Mouse (Mus musculus): ENCODE measurements around the gene Isca2. TPM values are rescaled to one million over a fixed set of nuclear protein-coding genes. Genes with fewer than 3 reads are reported as not detected.

Isca2 gene
- polyA plus RNA-seq (2014; fragmentation: Nextera tagmentation; extraction: Ambion mirVana), result 137 and 163 TPM in 2 replicates

- H3K9ac ChIP-seq (ENCODE audit: low read length), result peak within 1 kb of the TSS; percentile 87
- H3K27ac ChIP-seq (ENCODE audit: low read depth, low read length), result peak within 1 kb of the TSS; percentile 89
- WGBS, result under 1% methylated on average over 50 of the region's 50 CpGs
- DNase-seq (ENCODE audit: low spot score), result peak; percentile 100
- H3K9me3 ChIP-seq (replicated peaks; ENCODE audit: control insufficient read depth, low read length), result no peaks in the 10 kb centered on the region
- H3K27me3 ChIP-seq (replicated peaks; ENCODE audit: control insufficient read depth, insufficient read depth, low read length), result no peaks in the 10 kb centered on the region
- peak; percentile 99 for ATAC-seq
- peak within 1 kb of the TSS; percentile 72 for H3K4me3 ChIP-seq (ENCODE audit: low read depth, low read length)
- H3K4me2 ChIP-seq (ENCODE audit: low read length), result peak within 1 kb of the TSS; percentile 79
- H3K4me1 ChIP-seq (ENCODE audit: control insufficient read depth, insufficient read depth, low read length), result peaks cover 23% of the 10 kb centered on the region
- H3K36me3 ChIP-seq (ENCODE audit: control insufficient read depth, insufficient read depth, low read length), result peaks cover 10% of the 10 kb centered on the region
Measured at GRCm38 (mm10) chr12:84772726-84773441, at the start of gene Isca2, which contains the start of gene Npc2. Gene Isca2 (plus strand): TSS chr12:84773251. Gene Npc2 (minus strand): TSS chr12:84773152.

- Histone ChIP-seq H3K4me1 (ENCODE audit: control insufficient read depth, insufficient read depth, low read length) (no peaks in the 10 kb centered on the region), H3K27me3 (replicated peaks; ENCODE audit: control insufficient read depth, insufficient read depth, low read length) (no peaks in the 10 kb centered on the region), H3K36me3 (ENCODE audit: control insufficient read depth, insufficient read depth, low read length) (no peaks in the 10 kb centered on the region), H3K9ac (ENCODE audit: low read length) (no peak overlapping the region), H3K4me2 (ENCODE audit: low read length) (no peak overlapping the region), H3K9me3 (replicated peaks; ENCODE audit: control insufficient read depth, low read length) (no peaks in the 10 kb centered on the region), H3K27ac (ENCODE audit: low read depth, low read length) (no peak overlapping the region), H3K4me3 (ENCODE audit: low read depth, low read length) (no peak overlapping the region)
- DNase-seq (ENCODE audit: low spot score) (no peak), ATAC-seq (no peak)
- WGBS, result 88% methylated on average over 4 of the region's 4 CpGs
Measured at GRCm38 (mm10) chr12:84726391-84726790, 46.7 kb upstream of the Isca2 start.

GRCm38 (mm10) chr12:84726986-84727385 lies 46.1 kb upstream of the Isca2 start:
- WGBS, result 74% methylated on average over 4 of the region's 4 CpGs
- ATAC-seq, result no peak

GRCm38 (mm10) chr12:84727434-84727833 lies 45.6 kb upstream of the Isca2 start:
- 81% methylated on average over 5 of the region's 5 CpGs for WGBS
- Histone ChIP-seq H3K27me3 (replicated peaks; ENCODE audit: control insufficient read depth, insufficient read depth, low read length) (no peaks in the 10 kb centered on the region), H3K4me1 (ENCODE audit: control insufficient read depth, insufficient read depth, low read length) (no peaks in the 10 kb centered on the region), H3K9me3 (replicated peaks; ENCODE audit: control insufficient read depth, low read length) (no peaks in the 10 kb centered on the region), H3K4me2 (ENCODE audit: low read length) (no peak overlapping the region), H3K27ac (ENCODE audit: low read depth, low read length) (no peak overlapping the region), H3K36me3 (ENCODE audit: control insufficient read depth, insufficient read depth, low read length) (no peaks in the 10 kb centered on the region), H3K4me3 (ENCODE audit: low read depth, low read length) (no peak overlapping the region), H3K9ac (ENCODE audit: low read length) (no peak overlapping the region)
- DNase-seq (ENCODE audit: low spot score), result no peak
- no peak for ATAC-seq

More at GRCm38 (mm10) chr12:84726986-84727385, 46.1 kb upstream of the Isca2 start:
- H3K27ac ChIP-seq (ENCODE audit: low read depth, low read length), result no peak overlapping the region
- H3K36me3 ChIP-seq (ENCODE audit: control insufficient read depth, insufficient read depth, low read length), result no peaks in the 10 kb centered on the region
- no peak overlapping the region for H3K4me2 ChIP-seq (ENCODE audit: low read length)
- no peak overlapping the region for H3K4me3 ChIP-seq (ENCODE audit: low read depth, low read length)
- no peaks in the 10 kb centered on the region for H3K9me3 ChIP-seq (replicated peaks; ENCODE audit: control insufficient read depth, low read length)
- H3K27me3 ChIP-seq (replicated peaks; ENCODE audit: control insufficient read depth, insufficient read depth, low read length), result no peaks in the 10 kb centered on the region
- H3K9ac ChIP-seq (ENCODE audit: low read length), result no peak overlapping the region
- DNase-seq (ENCODE audit: low spot score), result no peak
- H3K4me1 ChIP-seq (ENCODE audit: control insufficient read depth, insufficient read depth, low read length), result no peaks in the 10 kb centered on the region

GRCm38 (mm10) chr12:84728421-84728820 lies 44.6 kb upstream of the Isca2 start:
- ATAC-seq, result no peak
- no peaks in the 10 kb centered on the region for H3K36me3 ChIP-seq (ENCODE audit: control insufficient read depth, insufficient read depth, low read length)
- no peak overlapping the region for H3K27ac ChIP-seq (ENCODE audit: low read depth, low read length)
- 92% methylated on average over 10 of the region's 10 CpGs for WGBS
- H3K4me1 ChIP-seq (ENCODE audit: control insufficient read depth, insufficient read depth, low read length), result no peaks in the 10 kb centered on the region
- H3K9ac ChIP-seq (ENCODE audit: low read length), result no peak overlapping the region
- DNase-seq (ENCODE audit: low spot score), result no peak
- H3K4me2 ChIP-seq (ENCODE audit: low read length), result no peak overlapping the region
- no peaks in the 10 kb centered on the region for H3K9me3 ChIP-seq (replicated peaks; ENCODE audit: control insufficient read depth, low read length)
- no peaks in the 10 kb centered on the region for H3K27me3 ChIP-seq (replicated peaks; ENCODE audit: control insufficient read depth, insufficient read depth, low read length)
- H3K4me3 ChIP-seq (ENCODE audit: low read depth, low read length), result no peak overlapping the region

GRCm38 (mm10) chr12:84733366-84733765 lies 39.7 kb upstream of the Isca2 start:
- DNase-seq (ENCODE audit: low spot score) (no peak), ATAC-seq (no peak)
- no peak overlapping the region for H3K27ac ChIP-seq (ENCODE audit: low read depth, low read length)
- H3K9ac ChIP-seq (ENCODE audit: low read length), result no peak overlapping the region
- H3K36me3 ChIP-seq (ENCODE audit: control insufficient read depth, insufficient read depth, low read length), result no peaks in the 10 kb centered on the region
- H3K4me2 ChIP-seq (ENCODE audit: low read length), result no peak overlapping the region
- H3K4me1 ChIP-seq (ENCODE audit: control insufficient read depth, insufficient read depth, low read length), result no peaks in the 10 kb centered on the region
- H3K27me3 ChIP-seq (replicated peaks; ENCODE audit: control insufficient read depth, insufficient read depth, low read length), result no peaks in the 10 kb centered on the region
- 80% methylated on average over 13 of the region's 13 CpGs for WGBS
- H3K9me3 ChIP-seq (replicated peaks; ENCODE audit: control insufficient read depth, low read length), result no peaks in the 10 kb centered on the region
- no peak overlapping the region for H3K4me3 ChIP-seq (ENCODE audit: low read depth, low read length)

GRCm38 (mm10) chr12:84743496-84743895 lies 29.6 kb upstream of the Isca2 start:
- H3K36me3 ChIP-seq (ENCODE audit: control insufficient read depth, insufficient read depth, low read length), result no peaks in the 10 kb centered on the region
- no peaks in the 10 kb centered on the region for H3K9me3 ChIP-seq (replicated peaks; ENCODE audit: control insufficient read depth, low read length)
- no peaks in the 10 kb centered on the region for H3K4me1 ChIP-seq (ENCODE audit: control insufficient read depth, insufficient read depth, low read length)
- H3K9ac ChIP-seq (ENCODE audit: low read length), result no peak overlapping the region
- DNase-seq (ENCODE audit: low spot score) (no peak), ATAC-seq (no peak)
- H3K27me3 ChIP-seq (replicated peaks; ENCODE audit: control insufficient read depth, insufficient read depth, low read length), result no peaks in the 10 kb centered on the region
- H3K4me3 ChIP-seq (ENCODE audit: low read depth, low read length), result no peak overlapping the region
- WGBS, result 86% methylated on average over 10 of the region's 10 CpGs
- H3K27ac ChIP-seq (ENCODE audit: low read depth, low read length), result no peak overlapping the region
- H3K4me2 ChIP-seq (ENCODE audit: low read length), result no peak overlapping the region

DNA sequence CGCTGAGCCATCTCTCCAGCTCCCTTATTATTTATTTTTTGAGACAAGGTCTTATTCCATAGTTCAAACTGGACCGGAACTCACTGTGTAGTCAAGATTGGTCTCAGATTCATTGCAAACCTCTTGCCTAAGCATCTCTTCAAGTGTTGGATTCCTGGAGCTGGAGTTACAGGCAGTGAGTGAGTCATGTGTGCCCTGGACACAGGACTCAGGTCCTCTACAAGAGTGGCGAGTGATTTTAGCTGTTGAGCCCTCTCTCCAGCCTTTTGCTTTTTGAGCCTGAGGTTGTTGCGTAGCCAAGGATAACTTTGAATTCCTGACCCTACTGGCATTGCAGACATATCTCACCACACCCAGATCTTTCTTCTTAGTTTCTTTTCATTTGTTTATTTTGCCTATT lies 27.4 kb upstream of the Isca2 start:
- no peaks in the 10 kb centered on the region for H3K4me1 ChIP-seq (ENCODE audit: control insufficient read depth, insufficient read depth, low read length)
- ATAC-seq (no peak), DNase-seq (ENCODE audit: low spot score) (no peak)
- H3K4me2 ChIP-seq (ENCODE audit: low read length), result no peak overlapping the region
- no peak overlapping the region for H3K27ac ChIP-seq (ENCODE audit: low read depth, low read length)
- H3K4me3 ChIP-seq (ENCODE audit: low read depth, low read length), result no peak overlapping the region
- no peaks in the 10 kb centered on the region for H3K27me3 ChIP-seq (replicated peaks; ENCODE audit: control insufficient read depth, insufficient read depth, low read length)
- H3K36me3 ChIP-seq (ENCODE audit: control insufficient read depth, insufficient read depth, low read length), result no peaks in the 10 kb centered on the region
- H3K9ac ChIP-seq (ENCODE audit: low read length), result no peak overlapping the region
- H3K9me3 ChIP-seq (replicated peaks; ENCODE audit: control insufficient read depth, low read length), result no peaks in the 10 kb centered on the region
- 67% methylated on average over 4 of the region's 4 CpGs for WGBS

DNA sequence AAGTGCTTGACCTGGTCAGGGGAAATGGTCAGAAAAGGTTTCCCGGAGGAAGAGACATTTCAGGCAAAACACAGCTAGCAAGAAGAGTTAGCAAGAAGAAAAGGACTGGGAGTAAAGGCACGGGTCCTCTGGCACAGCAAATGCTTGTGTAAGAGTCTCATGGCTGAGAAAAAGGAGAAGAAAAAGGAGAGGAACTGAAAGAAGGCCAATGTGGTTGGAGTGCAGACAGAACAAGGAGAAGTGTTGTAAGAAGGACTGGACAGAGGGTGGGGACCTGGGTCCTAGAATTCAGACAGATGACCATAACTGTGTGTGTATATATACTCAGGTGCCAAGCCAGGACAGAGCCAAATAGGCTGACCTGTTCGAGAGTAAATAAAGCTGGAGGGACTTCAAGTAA lies 24.9 kb upstream of the Isca2 start:
- WGBS, result 81% methylated on average over 3 of the region's 3 CpGs
- DNase-seq (ENCODE audit: low spot score) (no peak), ATAC-seq (no peak)
- H3K36me3 ChIP-seq (ENCODE audit: control insufficient read depth, insufficient read depth, low read length), result no peaks in the 10 kb centered on the region
- H3K4me3 ChIP-seq (ENCODE audit: low read depth, low read length), result no peak overlapping the region
- H3K4me2 ChIP-seq (ENCODE audit: low read length), result no peak overlapping the region
- no peaks in the 10 kb centered on the region for H3K27me3 ChIP-seq (replicated peaks; ENCODE audit: control insufficient read depth, insufficient read depth, low read length)
- H3K4me1 ChIP-seq (ENCODE audit: control insufficient read depth, insufficient read depth, low read length), result peaks cover 15% of the 10 kb centered on the region
- no peak overlapping the region for H3K9ac ChIP-seq (ENCODE audit: low read length)
- no peaks in the 10 kb centered on the region for H3K9me3 ChIP-seq (replicated peaks; ENCODE audit: control insufficient read depth, low read length)
- H3K27ac ChIP-seq (ENCODE audit: low read depth, low read length), result no peak overlapping the region

Data from forebrain, embryonic 14.5 days (tissue).